Mouse (Mus musculus): ENCODE results near the gene Plekhn1. TPM values are rescaled to one million over a fixed set of nuclear protein-coding genes. Genes with fewer than 3 reads are reported as not detected.

Plekhn1 gene
- polyA plus RNA-seq, 1 experiment from 2014 or later, result 45.5 TPM

DNA sequence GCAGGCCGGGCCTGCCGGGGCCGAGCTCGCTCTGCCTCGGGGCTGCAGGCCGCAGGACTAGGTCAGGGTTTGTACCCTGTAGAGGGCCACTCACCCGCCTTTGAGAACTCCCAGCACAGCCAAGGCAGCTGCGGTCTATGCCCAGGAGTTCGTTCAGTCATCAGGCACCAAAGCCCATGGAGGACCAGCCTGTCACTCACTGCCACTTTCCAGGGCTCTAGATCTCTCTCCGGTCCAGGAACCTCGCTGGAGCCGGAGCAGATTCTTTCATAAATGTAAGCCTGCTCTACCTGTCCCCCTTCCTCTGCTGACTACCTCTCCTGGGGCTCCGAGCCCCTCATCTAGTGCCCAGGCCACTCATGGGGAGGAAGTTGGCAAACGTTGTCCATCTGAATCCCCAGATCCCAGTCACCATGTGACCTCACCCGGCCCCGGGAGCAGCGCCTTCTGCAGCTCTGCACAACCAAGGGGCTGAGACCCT, 596 bp downstream of the Plekhn1 start:
- WGBS, result 4% methylated on average over 17 of the region's 17 CpGs
- Histone ChIP-seq H3K4me3 (peak overlapping the region; percentile 48), H3K4me2 (peak overlapping the region; percentile 92), H3K27me3 (no peaks in the 10 kb centered on the region), H3K27ac (peak overlapping the region; percentile 61; the same call in 1 of the 2 replicates), H3K36me3 (peaks cover 56% of the 10 kb centered on the region), H3K4me1 (peaks cover 25% of the 10 kb centered on the region), H3K9me3 (no peaks in the 10 kb centered on the region), H3K9ac (peak overlapping the region; percentile 74)
- no peak for ATAC-seq (ENCODE audit: insufficient number of reproducible peaks, low FRiP score, low TSS enrichment, low read depth)

DNA sequence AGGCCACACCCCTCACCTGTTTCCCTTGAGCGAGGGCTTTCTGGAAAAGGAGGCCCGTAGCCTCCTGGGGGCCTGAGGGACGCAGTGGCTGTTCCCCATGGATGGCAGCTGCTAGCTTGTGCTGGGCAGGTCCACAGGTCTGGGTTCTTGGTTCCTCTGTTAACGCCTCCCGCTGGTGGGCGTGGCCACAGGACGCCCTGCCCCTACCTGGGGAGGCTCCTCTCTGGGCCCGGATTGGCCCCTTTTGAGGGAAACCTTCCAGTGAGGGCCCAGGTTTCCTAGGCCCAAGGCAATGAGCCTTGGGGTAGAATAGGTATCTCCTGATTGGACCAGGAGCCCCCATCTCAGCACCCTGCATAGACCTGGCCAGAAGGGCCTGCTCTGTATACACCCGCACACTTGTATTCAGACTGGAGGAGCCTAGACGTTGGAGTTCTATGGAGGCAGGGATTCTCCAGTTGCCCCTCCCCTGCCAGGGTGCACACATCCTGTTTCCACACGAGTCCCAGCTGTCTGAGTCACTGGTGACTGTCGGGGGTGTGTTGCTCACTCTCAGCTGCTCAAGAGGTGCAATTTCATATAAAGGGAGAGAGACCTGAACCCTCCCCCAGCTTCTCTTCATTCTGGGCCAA, 6.1 kb downstream of the Plekhn1 start:
- no peaks in the 10 kb centered on the region for H3K9me3 ChIP-seq
- H3K27me3 ChIP-seq, result no peaks in the 10 kb centered on the region
- ATAC-seq (ENCODE audit: insufficient number of reproducible peaks, low FRiP score, low TSS enrichment, low read depth), result peak; percentile 4; the same call in 1 of the 2 replicates
- H3K36me3 ChIP-seq, result peaks cover 44% of the 10 kb centered on the region
- WGBS, result 23% methylated on average over 12 of the region's 12 CpGs
- peaks cover 18% of the 10 kb centered on the region for H3K4me1 ChIP-seq
- H3K4me2 ChIP-seq, result peak overlapping the region; percentile 32
- H3K9ac ChIP-seq, result 0 out of 2 replicates have a peak overlapping the region, but pooled peaks have one; percentile 11
- peak overlapping the region; percentile 77 for H3K27ac ChIP-seq
- H3K4me3 ChIP-seq, result peak overlapping the region; percentile 29

DNA sequence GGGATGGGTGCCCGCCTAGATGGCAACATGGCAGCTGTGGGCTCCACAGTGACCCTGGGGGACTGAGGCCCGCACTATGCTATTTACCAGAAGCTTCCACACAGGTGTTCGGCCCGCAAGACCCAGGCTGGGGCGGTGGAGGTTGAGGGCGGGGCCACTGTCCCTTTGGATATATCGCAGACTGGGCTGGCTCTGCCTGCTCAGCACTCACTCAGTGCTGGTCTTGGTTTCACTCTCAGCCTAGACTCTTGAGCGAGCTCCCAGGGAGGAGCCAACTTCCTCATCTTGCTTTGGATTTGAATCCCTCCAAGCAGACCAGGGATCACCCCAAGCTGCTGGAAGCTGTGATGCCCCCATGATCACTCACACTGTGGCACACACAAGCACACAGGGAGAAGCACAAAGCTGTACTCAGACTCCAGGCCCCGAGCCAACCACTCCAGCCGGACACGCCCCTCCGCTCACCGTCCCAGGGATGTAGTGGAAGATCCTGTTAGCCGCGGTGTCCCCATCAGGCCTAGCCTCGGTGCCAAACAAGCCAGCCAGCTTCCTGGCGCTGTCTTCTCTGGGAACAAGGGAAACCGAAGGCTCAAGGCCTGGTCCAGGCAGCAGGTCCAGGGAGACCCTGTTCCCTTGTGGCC, 6.8 kb downstream of the Plekhn1 start:
- H3K9me3 ChIP-seq, result no peaks in the 10 kb centered on the region
- WGBS, result 25% methylated on average over 18 of the region's 18 CpGs
- H3K9ac ChIP-seq, result no peak overlapping the region
- H3K27me3 ChIP-seq, result no peaks in the 10 kb centered on the region
- 0 out of 2 replicates have a peak, but pooled peaks have one; percentile 1 for ATAC-seq (ENCODE audit: insufficient number of reproducible peaks, low FRiP score, low TSS enrichment, low read depth)
- H3K27ac ChIP-seq, result peak overlapping the region; percentile 77
- H3K36me3 ChIP-seq, result peaks cover 40% of the 10 kb centered on the region
- peaks cover 12% of the 10 kb centered on the region for H3K4me1 ChIP-seq
- H3K4me3 ChIP-seq, result peak overlapping the region; percentile 29
- peak overlapping the region; percentile 32 for H3K4me2 ChIP-seq

DNA sequence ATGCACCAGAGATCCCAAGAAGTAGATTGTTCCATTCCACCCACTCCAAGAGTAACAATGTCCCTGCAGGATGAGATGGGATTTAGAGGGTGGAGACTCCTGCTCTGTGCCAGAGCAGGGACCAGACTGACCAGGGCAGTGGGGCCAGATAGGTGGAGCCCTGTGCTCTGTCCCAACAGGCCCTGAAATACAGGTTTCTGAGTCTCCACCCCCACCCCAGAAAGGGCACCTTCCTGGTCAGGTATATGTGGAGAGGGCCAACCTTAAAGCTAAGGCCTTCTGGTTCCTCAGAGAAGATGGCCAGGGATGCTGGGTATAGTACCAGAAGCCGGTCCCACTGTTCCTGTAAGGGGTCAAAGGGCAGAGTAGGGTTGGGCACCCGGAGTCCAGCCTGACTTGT, 10.4 kb downstream of the Plekhn1 start:
- Histone ChIP-seq H3K4me2 (no peak overlapping the region), H3K27ac (no peak overlapping the region), H3K9ac (no peak overlapping the region), H3K4me3 (no peak overlapping the region), H3K4me1 (peaks cover 12% of the 10 kb centered on the region), H3K36me3 (peaks cover 5% of the 10 kb centered on the region), H3K9me3 (no peaks in the 10 kb centered on the region), H3K27me3 (no peaks in the 10 kb centered on the region)
- WGBS, result 87% methylated on average over 2 of the region's 2 CpGs
- ATAC-seq (ENCODE audit: insufficient number of reproducible peaks, low FRiP score, low TSS enrichment, low read depth), result no peak

DNA sequence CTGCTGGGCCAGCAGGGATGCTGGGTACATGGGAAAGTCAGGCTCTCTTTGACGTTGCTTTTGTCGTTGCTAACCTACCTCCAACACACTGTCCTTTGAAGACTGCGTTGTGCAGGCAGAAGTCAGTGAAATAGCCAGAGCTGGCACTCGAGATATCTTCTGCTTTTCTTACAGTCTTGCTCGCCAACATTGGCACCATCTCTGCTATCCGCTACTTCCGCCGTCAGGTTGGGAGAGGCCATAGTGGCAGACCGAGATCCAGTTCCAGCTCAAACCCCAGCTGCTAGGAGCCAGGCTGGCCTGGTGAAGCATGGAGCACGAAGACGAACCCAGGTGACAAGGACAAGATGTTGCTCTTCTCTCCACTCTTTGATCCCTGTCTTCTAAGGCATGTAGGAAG, 14.7 kb downstream of the Plekhn1 start:
- Histone ChIP-seq H3K36me3 (no peaks in the 10 kb centered on the region), H3K9ac (no peak overlapping the region), H3K4me3 (no peak overlapping the region), H3K4me1 (no peaks in the 10 kb centered on the region), H3K27me3 (no peaks in the 10 kb centered on the region), H3K4me2 (no peak overlapping the region), H3K27ac (no peak overlapping the region), H3K9me3 (no peaks in the 10 kb centered on the region)
- WGBS, result 88% methylated on average over 11 of the region's 11 CpGs
- no peak for ATAC-seq (ENCODE audit: insufficient number of reproducible peaks, low FRiP score, low TSS enrichment, low read depth)

DNA sequence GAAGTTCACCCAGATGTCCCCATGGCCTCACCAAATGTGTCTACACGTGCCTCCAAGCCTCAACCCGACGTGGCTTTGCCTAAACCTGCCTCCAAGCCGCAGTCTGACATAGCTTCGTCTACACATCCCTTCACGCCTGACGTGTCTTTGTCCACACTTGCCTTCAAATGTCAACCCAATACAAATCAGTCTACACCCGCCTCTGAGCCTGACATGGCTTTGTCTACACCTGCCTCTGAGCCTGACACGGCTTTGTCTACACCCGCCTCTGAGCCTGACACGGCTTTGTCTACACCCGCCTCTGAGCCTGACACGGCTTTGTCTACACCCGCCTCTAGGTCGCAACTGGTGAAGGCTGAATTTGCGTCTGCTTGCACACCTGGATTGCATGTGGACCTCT, 16.8 kb downstream of the Plekhn1 start:
- no peaks in the 10 kb centered on the region for H3K9me3 ChIP-seq
- no peak overlapping the region for H3K27ac ChIP-seq
- H3K4me3 ChIP-seq, result no peak overlapping the region
- no peak for ATAC-seq (ENCODE audit: insufficient number of reproducible peaks, low FRiP score, low TSS enrichment, low read depth)
- H3K4me1 ChIP-seq, result no peaks in the 10 kb centered on the region
- 66% methylated on average over 16 of the region's 16 CpGs for WGBS
- no peaks in the 10 kb centered on the region for H3K27me3 ChIP-seq
- no peak overlapping the region for H3K9ac ChIP-seq
- H3K36me3 ChIP-seq, result no peaks in the 10 kb centered on the region
- H3K4me2 ChIP-seq, result no peak overlapping the region

DNA sequence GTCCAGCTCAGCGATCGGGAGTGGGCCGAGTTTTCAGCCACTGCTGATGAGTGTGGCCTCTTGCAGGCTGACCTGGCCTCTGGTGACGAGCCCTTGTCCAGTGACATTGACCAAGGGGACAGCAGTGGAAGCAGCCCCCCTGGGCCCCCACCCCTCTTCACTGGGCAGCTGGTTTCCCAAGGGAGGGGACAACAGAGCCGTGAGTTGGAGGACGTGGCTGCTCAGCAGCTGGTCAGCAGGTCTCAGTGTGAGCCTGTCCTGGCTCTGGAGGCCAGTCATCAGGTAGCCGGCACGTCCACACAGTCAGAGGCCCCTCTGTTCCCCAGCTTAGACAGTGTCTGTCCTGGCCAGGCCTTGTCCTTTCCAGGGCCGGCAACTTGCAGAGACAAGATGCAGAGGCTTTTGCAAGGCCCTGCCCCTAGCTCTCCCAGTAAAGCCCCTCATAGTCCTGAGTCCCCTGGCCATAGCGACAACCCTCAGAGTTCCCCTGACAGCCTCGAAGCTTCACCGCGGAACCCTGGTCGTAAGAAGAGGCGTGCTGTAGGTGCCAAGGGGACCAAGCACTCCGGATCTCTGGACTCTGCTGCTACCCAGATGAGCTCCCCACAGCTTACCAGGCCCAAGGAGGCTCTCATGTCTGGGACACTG, 17.5 kb downstream of the Plekhn1 start:
- Histone ChIP-seq H3K27me3 (no peaks in the 10 kb centered on the region), H3K4me1 (no peaks in the 10 kb centered on the region), H3K27ac (no peak overlapping the region), H3K9me3 (no peaks in the 10 kb centered on the region), H3K4me2 (no peak overlapping the region), H3K9ac (no peak overlapping the region), H3K36me3 (no peaks in the 10 kb centered on the region), H3K4me3 (no peak overlapping the region)
- no peak for ATAC-seq (ENCODE audit: insufficient number of reproducible peaks, low FRiP score, low TSS enrichment, low read depth)
- WGBS, result 82% methylated on average over 16 of the region's 16 CpGs

DNA sequence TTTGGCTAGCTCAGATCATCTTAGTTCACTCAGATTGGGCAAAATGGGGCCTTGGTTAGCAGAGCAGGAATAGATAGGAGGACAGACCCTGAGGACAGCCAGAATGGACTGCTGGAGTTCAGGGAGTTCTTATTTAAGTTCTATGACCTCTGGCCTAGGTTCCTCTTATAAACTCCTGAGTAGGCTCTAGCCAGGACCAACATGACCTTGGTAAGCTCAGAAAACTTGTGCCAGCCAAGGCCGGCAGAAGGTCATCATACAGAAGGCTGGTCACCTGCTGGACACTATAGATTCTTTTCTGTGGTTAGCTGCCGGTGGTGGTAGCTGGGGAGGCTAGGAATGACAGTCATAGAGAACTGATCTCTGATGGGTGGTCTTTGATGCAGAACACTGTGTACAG, 18.5 kb downstream of the Plekhn1 start:
- Histone ChIP-seq H3K9ac (no peak overlapping the region), H3K4me2 (no peak overlapping the region), H3K36me3 (no peaks in the 10 kb centered on the region), H3K4me1 (no peaks in the 10 kb centered on the region), H3K4me3 (no peak overlapping the region), H3K9me3 (no peaks in the 10 kb centered on the region), H3K27ac (no peak overlapping the region), H3K27me3 (no peaks in the 10 kb centered on the region)
- WGBS, result 89% methylated on average over 2 of the region's 2 CpGs
- ATAC-seq (ENCODE audit: insufficient number of reproducible peaks, low FRiP score, low TSS enrichment, low read depth), result no peak

DNA sequence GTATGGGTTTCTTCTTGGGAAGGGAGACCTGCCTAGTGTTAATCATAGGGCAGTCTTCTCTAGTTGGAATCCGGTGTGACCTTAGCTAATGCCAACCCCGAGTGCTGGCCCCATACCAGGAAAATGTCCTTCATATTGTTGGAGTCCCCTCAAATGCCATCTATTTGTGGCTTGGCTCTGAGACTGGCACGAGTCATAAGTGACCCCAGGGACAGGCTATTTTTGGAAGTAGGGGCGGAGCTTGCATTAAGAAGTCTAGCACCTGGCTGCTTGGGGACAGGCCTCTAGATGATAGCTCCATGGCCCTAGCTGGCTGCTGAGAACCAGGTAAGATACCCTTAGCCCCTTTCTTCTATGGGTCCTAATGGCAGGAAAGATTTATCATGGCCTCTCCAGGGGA, 19.0 kb downstream of the Plekhn1 start, which contains the start of gene Perm1:
Perm1 (plus strand) TSS at position 220 of the 400 bp plus-strand sequence.
- Histone ChIP-seq H3K27ac (no peak within 1 kb of the TSS), H3K9ac (no peak within 1 kb of the TSS), H3K4me2 (no peak within 1 kb of the TSS), H3K9me3 (no peaks in the 10 kb centered on the region), H3K36me3 (no peaks in the 10 kb centered on the region), H3K27me3 (no peaks in the 10 kb centered on the region), H3K4me1 (no peaks in the 10 kb centered on the region), H3K4me3 (no peak within 1 kb of the TSS)
- no peak for ATAC-seq (ENCODE audit: insufficient number of reproducible peaks, low FRiP score, low TSS enrichment, low read depth)
- 70% methylated on average over 4 of the region's 4 CpGs for WGBS

DNA sequence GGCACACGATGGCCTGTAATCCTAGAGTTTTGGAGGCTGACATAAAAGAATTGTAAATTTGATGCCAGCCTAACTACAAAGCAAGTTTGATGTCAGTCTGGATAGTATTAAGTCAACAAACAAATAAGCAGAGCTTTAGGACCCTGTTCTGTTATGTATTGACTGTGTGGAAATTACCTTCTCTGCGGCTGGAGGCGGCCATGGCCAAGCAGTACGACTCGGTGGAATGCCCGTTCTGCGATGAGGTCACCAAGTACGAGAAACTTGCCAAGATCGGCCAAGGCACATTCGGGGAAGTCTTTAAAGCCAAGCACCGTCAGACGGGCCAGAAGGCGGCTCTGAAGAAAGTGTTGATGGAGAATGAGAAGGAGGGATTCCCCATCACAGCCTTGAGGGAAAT, 21.5 kb downstream of the Plekhn1 start:
- 84% methylated on average over 13 of the region's 13 CpGs for WGBS
- no peaks in the 10 kb centered on the region for H3K27me3 ChIP-seq

DNA sequence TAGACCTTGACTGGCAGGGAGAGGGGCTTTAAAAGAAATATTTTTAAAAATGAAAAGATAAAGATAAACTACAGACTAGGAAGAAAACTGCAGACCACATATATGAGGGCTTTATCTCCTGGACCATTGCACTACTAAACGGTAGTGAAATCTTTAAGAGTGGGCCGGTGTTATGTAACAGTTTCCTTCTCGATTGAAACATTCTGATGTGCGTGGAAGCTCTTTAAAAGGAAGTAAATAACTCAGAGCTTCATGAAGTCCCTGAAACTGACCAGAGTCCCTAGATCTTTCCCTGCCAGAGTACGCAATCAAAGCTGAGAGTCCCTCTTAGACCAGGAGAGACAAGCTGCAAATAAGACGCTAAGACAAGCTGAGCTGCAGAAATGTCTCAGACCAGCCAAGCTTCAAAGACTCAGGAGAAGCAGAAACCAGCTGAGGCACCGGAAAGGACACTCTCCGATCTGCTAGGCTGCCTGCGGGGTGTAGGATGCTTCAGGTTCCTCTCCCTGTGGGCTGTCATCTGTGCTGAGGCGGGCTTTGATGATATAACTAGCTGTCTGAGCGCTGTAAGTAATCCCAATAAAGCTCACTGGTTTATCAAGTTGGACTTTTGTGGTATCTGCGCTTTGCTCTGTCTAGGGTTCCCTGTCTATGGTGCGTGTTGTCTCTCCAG, 24.6 kb downstream of the Plekhn1 start:
- no peaks in the 10 kb centered on the region for H3K36me3 ChIP-seq
- no peak overlapping the region for H3K27ac ChIP-seq
- no peaks in the 10 kb centered on the region for H3K9me3 ChIP-seq
- no peak for ATAC-seq (ENCODE audit: insufficient number of reproducible peaks, low FRiP score, low TSS enrichment, low read depth)
- H3K27me3 ChIP-seq, result peaks cover 2% of the 10 kb centered on the region
- H3K4me1 ChIP-seq, result no peaks in the 10 kb centered on the region
- H3K9ac ChIP-seq, result no peak overlapping the region
- no peak overlapping the region for H3K4me2 ChIP-seq
- 69% methylated on average over 13 of the region's 13 CpGs for WGBS
- no peak overlapping the region for H3K4me3 ChIP-seq

More for the DNA sequence above, 21.5 kb downstream of the Plekhn1 start:
- no peak overlapping the region for H3K4me2 ChIP-seq
- no peak overlapping the region for H3K4me3 ChIP-seq
- ATAC-seq (ENCODE audit: insufficient number of reproducible peaks, low FRiP score, low TSS enrichment, low read depth), result no peak
- no peaks in the 10 kb centered on the region for H3K4me1 ChIP-seq
- H3K36me3 ChIP-seq, result no peaks in the 10 kb centered on the region
- H3K27ac ChIP-seq, result no peak overlapping the region
- H3K9me3 ChIP-seq, result no peaks in the 10 kb centered on the region
- no peak overlapping the region for H3K9ac ChIP-seq
